Mouse (Mus musculus) lung, postnatal 0 days (tissue): ENCODE results near the gene Slc8a3. TPM values are rescaled to one million over a fixed set of nuclear protein-coding genes. Genes with fewer than 3 reads are reported as not detected.
A peak's percentile ranks its signal among the peaks of the same experiment; 100 is the strongest.

ENCODE experiments used
- ATAC-seq: fragments of 200-750 bp; cut with Nextera tagmentation; 2 replicates; pipeline ENCODE4 v1.8.0; 2017; ENCODE audit warnings: moderate library complexity
- DNase-seq: peaks from one replicate; pipeline ENCODE4 v3.0.0-alpha.2; 2016; ENCODE audit warnings: low spot score
- H3K27ac ChIP-seq: fragments of 300-500 bp; sonication (generic); 2 replicates; pipeline ENCODE4 v1.5.1; 2014; ENCODE audit warnings: antibody characterized with exemption, mild to moderate bottlenecking, low read length, mixed read lengths
- H3K27me3 ChIP-seq: fragments of 300-500 bp; sonication (generic); replicated peaks from 2 replicates; pipeline ENCODE4 v1.6.1; 2014; ENCODE audit warnings: low read length, mixed read lengths; ENCODE audit not compliant: insufficient read depth
- H3K36me3 ChIP-seq: fragments of 300-500 bp; sonication (generic); 2 replicates; pipeline ENCODE4 v1.6.1; 2014; ENCODE audit warnings: low read length, mixed read lengths; ENCODE audit not compliant: insufficient read depth
- H3K4me1 ChIP-seq: fragments of 300-500 bp; sonication (generic); 2 replicates; pipeline ENCODE4 v1.6.1; 2014; ENCODE audit warnings: antibody characterized with exemption, low read depth, low read length, mixed read lengths; ENCODE audit not compliant: insufficient read depth
- H3K4me2 ChIP-seq: fragments of 300-500 bp; sonication (generic); replicated peaks from 2 replicates; pipeline ENCODE4 v1.6.1; 2014; ENCODE audit warnings: low read depth, mild to moderate bottlenecking, low read length, moderate library complexity, mixed read lengths
- H3K4me3 ChIP-seq: fragments of 300-500 bp; sonication (generic); 2 replicates; pipeline ENCODE4 v1.5.1; 2014; ENCODE audit warnings: low read depth, low read length
- H3K9ac ChIP-seq: fragments of 300-500 bp; sonication (generic); replicated peaks from 2 replicates; pipeline ENCODE4 v1.6.1; 2014; ENCODE audit warnings: low read depth, mild to moderate bottlenecking
- H3K9me3 ChIP-seq: fragments of 300-500 bp; sonication (generic); 2 replicates; pipeline ENCODE4 v1.6.1; 2016; ENCODE audit warnings: low read length, mixed read lengths
- CTCF ChIP-seq: IDR thresholded peaks from 2 replicates; pipeline ENCODE4 v1.5.1; 2016; ENCODE audit warnings: antibody characterized with exemption, mild to moderate bottlenecking
- EP300 ChIP-seq: IDR thresholded peaks from 2 replicates; pipeline ENCODE4 v1.6.1; 2016; ENCODE audit warnings: antibody characterized with exemption, mild to moderate bottlenecking, control low read depth
- WGBS: fragments of 180-500 bp; shearing (Covaris S2); extraction: QIAGEN DNeasy Blood & Tissue Kit; methylation state at CpG from one replicate; pipeline ENCODE4 v1.1.7; 2014; 5-methylcytosine and 5-hydroxymethylcytosine counted together
- polyA plus RNA-seq: library from polyadenylated mRNA; unstranded; fragments of >200 nt; fragmentation: Nextera tagmentation; extraction: Ambion mirVana; gene quantifications from 2 replicates; pipeline ENCODE4 v1.2.1, GENCODE M21; 2015

The Slc8a3 gene
- polyA plus RNA-seq, 1 experiment from 2014 or later, result 0.21 TPM

DNA sequence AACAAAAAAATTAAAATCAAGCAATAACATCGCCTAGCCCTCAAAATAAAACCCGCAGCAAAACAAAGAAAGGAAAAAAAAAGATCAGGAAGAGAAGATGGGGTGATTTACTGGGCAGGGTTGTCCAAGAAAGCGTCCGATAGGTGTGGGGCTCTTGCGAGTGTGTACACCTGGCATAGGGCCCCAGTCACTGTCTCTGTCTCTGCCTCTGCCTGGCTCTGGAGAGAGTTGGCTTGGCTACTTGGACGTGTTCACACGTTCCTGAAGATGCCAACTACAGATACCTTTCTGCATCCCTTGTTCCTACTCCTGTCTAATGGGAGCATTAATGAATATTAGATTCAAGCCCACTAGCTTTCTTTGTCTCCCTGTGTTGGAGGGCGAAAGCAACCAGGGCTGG lies 166.4 kb downstream of the Slc8a3 start:
- TF ChIP-seq CTCF (no peak), EP300 (no peak)
- WGBS, result 75% methylated on average over 8 of the region's 8 CpGs
- no peaks in the 10 kb centered on the region for H3K36me3 ChIP-seq
- no peak overlapping the region for H3K9ac ChIP-seq
- no peaks in the 10 kb centered on the region for H3K4me1 ChIP-seq
- no peaks in the 10 kb centered on the region for H3K9me3 ChIP-seq
- DNase-seq (no peak), ATAC-seq (no peak)
- H3K27me3 ChIP-seq, result no peaks in the 10 kb centered on the region
- no peak overlapping the region for H3K4me3 ChIP-seq
- H3K4me2 ChIP-seq, result no peak overlapping the region
- H3K27ac ChIP-seq, result no peak overlapping the region

DNA sequence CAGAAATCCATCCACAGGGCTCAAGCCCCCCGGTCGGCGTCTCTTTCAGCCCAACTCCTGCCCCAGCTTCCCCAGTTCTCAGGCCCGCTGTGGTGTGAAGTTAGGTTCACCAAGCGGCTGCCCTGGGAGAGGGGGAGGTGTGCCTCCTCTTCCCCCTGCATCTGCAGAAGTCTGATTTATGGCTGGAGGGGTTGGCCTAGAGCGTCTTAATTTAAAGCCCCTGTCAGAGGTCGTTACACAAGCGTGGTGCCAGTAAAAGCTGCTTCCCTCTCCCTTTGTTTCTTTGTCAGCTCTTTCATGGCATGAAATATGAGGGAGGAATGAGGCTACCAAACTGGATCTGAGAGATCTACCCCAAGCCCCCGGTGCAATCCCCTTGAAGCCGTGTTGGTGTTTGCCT lies 166.9 kb downstream of the Slc8a3 start:
- 25% methylated on average over 10 of the region's 10 CpGs for WGBS
- H3K4me1 ChIP-seq, result no peaks in the 10 kb centered on the region
- no peak overlapping the region for H3K4me3 ChIP-seq
- H3K9ac ChIP-seq, result no peak overlapping the region
- H3K27ac ChIP-seq, result no peak overlapping the region
- TF ChIP-seq EP300, result no peak
- TF ChIP-seq CTCF, result no peak
- H3K4me2 ChIP-seq, result no peak overlapping the region
- ATAC-seq (no peak), DNase-seq (no peak)
- no peaks in the 10 kb centered on the region for H3K27me3 ChIP-seq
- H3K9me3 ChIP-seq, result no peaks in the 10 kb centered on the region
- no peaks in the 10 kb centered on the region for H3K36me3 ChIP-seq

DNA sequence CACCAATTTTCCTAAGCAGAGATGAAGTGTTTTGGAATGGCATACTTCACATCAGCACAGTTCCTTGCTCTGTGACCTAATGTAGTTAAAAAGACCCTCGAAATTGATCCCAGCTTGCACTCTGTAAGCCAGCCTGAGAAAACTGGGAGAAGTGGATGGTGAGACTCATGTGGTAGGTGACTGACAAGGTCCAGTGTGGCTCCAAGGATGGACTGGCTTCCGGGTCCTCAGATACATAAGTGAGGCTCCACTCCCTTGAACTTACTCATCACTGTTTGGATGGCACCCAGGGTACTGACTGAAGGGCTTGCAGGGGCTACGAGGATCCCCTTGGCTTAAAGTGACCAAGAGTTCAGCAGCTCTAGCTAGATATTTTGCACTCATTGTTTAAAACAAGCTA lies 169.4 kb downstream of the Slc8a3 start:
- ATAC-seq (no peak), DNase-seq (no peak)
- Histone ChIP-seq H3K4me1 (no peaks in the 10 kb centered on the region), H3K9ac (no peak overlapping the region), H3K4me3 (no peak overlapping the region), H3K4me2 (no peak overlapping the region), H3K9me3 (no peaks in the 10 kb centered on the region), H3K36me3 (no peaks in the 10 kb centered on the region), H3K27ac (no peak overlapping the region), H3K27me3 (no peaks in the 10 kb centered on the region)
- WGBS, result 77% methylated on average over 3 of the region's 3 CpGs
- TF ChIP-seq EP300, result no peak
- TF ChIP-seq CTCF, result no peak

DNA sequence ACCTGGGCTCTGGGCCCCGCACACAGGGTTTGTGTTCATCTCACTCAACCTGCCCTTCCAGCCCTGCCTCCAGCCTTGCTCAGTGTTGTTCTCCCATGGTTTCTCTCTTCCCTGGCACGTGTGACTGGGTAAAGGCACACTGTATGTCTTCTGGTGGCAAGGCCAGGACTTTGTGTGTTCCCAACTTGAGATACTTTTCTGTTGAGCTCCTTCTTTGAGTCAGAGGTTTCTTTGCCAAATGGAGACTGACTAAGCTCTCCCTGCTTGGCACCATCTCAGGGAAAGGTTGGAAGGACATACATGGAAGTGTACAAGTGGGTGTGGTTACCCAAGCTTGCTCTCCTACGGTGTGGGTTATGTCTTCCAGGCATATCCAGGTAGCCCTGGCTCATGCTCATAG lies 169.8 kb downstream of the Slc8a3 start:
- H3K36me3 ChIP-seq, result no peaks in the 10 kb centered on the region
- TF ChIP-seq CTCF (no peak), EP300 (no peak)
- no peaks in the 10 kb centered on the region for H3K4me1 ChIP-seq
- ATAC-seq (no peak), DNase-seq (no peak)
- no peak overlapping the region for H3K9ac ChIP-seq
- WGBS, result 58% methylated on average over 3 of the region's 3 CpGs
- no peaks in the 10 kb centered on the region for H3K27me3 ChIP-seq
- H3K4me2 ChIP-seq, result no peak overlapping the region
- H3K27ac ChIP-seq, result no peak overlapping the region
- no peaks in the 10 kb centered on the region for H3K9me3 ChIP-seq
- no peak overlapping the region for H3K4me3 ChIP-seq

DNA sequence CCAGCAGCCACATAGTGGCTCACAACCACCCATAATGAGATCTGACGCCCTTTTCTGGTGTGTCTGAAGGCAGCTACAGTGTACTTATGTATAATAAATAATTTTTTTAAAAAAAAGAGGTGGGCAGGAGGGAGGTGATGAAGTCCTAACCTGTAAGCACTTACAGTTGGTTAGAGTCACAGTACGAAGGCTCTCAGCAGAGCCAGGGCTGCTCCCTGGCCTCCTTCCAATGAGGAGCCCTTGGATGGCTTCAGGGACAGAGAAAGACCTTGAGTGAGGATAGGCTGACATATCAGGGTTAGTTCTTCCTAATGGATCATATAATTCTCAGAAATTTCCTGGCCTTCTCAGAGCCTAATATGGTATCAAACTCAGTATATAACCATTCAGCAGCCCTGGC lies 171.7 kb downstream of the Slc8a3 start:
- Histone ChIP-seq H3K9me3 (no peaks in the 10 kb centered on the region), H3K36me3 (no peaks in the 10 kb centered on the region), H3K27me3 (no peaks in the 10 kb centered on the region), H3K27ac (no peak overlapping the region), H3K9ac (no peak overlapping the region), H3K4me3 (no peak overlapping the region), H3K4me1 (no peaks in the 10 kb centered on the region), H3K4me2 (no peak overlapping the region)
- TF ChIP-seq CTCF (no peak), EP300 (no peak)
- ATAC-seq (no peak), DNase-seq (no peak)
- 79% methylated on average over 2 of the region's 2 CpGs for WGBS

DNA sequence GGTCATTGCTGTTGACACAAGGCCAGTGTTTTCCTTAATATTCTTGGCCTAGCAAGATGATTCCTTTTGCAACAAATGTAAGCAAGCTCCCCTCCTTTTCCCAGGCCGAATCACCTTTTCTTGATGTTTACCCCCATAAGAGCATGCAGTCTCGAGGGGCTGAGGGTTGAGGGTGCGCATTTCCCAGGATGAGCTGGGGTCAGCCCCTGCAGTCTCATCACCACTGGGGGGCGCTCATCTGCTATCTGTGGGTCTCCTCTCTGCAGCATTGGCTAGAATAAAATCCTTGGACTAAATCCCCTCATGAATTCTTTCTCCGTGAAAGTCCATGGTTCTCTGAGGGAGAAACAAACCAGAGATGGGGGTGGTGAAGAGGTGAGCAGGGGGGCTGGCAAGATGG lies 172.1 kb downstream of the Slc8a3 start:
- TF ChIP-seq EP300 (no peak), CTCF (peak; percentile 18; the same call in 1 of the 2 replicates)
- Histone ChIP-seq H3K4me3 (no peak overlapping the region), H3K9me3 (no peaks in the 10 kb centered on the region), H3K9ac (no peak overlapping the region), H3K27ac (no peak overlapping the region), H3K4me1 (no peaks in the 10 kb centered on the region), H3K36me3 (no peaks in the 10 kb centered on the region), H3K4me2 (no peak overlapping the region), H3K27me3 (no peaks in the 10 kb centered on the region)
- WGBS, result 70% methylated on average over 5 of the region's 5 CpGs
- DNase-seq, result no peak
- no peak for ATAC-seq

DNA sequence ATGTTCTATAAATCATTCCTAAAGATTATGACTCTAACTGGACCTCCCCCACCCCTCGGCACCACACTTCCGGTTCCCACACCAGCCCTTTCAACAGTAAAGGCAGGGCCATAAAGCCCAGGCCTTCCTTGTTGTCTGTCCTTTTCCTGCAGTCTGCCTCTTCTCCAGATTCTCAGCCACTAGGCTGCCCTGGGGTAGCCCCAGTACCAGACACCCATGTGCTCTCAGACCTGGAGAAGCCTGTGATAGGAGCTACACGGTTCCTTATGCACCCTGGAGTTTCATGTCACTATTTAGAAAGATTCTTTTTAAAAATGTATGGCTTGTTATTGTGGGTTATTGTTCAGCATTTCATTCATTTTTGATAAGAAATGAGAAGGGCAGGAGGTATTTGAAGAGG lies 172.6 kb downstream of the Slc8a3 start:
- DNase-seq (no peak), ATAC-seq (no peak)
- Histone ChIP-seq H3K4me3 (no peak overlapping the region), H3K27ac (no peak overlapping the region), H3K9ac (no peak overlapping the region), H3K4me1 (no peaks in the 10 kb centered on the region), H3K9me3 (no peaks in the 10 kb centered on the region), H3K36me3 (no peaks in the 10 kb centered on the region), H3K4me2 (no peak overlapping the region), H3K27me3 (no peaks in the 10 kb centered on the region)
- TF ChIP-seq EP300 (no peak), CTCF (no peak)
- WGBS, result 56% methylated on average over 3 of the region's 3 CpGs
